Mouse (Mus musculus): ENCODE results near the gene Rrh. TPM values are rescaled to one million over a fixed set of nuclear protein-coding genes. Genes with fewer than 3 reads are reported as not detected.
"Not testable (repeated sequence)": the region's sequence is repeated elsewhere in the genome, so short reads cannot be mapped to it uniquely, and the experiment has no call there.

Gene Rrh
- polyA plus RNA-seq, 1 experiment: 0.11 TPM

DNA sequence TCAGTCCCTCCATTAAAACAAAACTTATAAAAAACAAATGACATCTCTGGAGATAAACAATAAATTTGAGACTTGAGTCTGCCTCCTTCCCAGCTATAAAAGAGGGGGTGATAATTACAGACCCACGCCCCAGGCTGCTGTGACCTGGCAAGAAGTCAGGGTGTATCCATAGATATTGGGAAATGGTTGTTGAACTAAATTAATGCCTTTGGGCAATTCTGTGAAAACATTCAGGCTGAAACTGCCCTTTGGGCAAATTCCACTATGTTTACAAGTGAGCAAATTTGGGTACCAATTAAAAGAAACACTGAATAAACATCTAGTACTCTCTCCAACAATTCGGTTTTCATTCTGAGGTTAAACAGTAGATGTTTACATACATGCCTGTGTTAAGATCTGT lies 23.4 kb downstream of the Rrh start:
- Histone ChIP-seq H3K4me3 (replicated peaks; ENCODE audit: extremely low read depth, low read depth, low read length) (no peak overlapping the region), H3K4me1 (ENCODE audit: control insufficient read depth, insufficient read depth, low read length) (no peaks in the 10 kb centered on the region)
- no peak for DNase-seq
- 70% methylated on average over 2 of the region's 2 CpGs for WGBS
- TF ChIP-seq CTCF (IDR thresholded peaks at IDR 0.05; ENCODE audit: insufficient read depth, low read length) (no peak), POLR2A (IDR thresholded peaks at IDR 0.05; ENCODE audit: borderline replicate concordance, extremely low read depth, low read depth, low read length) (no peak)

- WGBS: 68% methylated on average over 11 of the region's 11 CpGs
- no peak for DNase-seq
- no peak for TF ChIP-seq CTCF (IDR thresholded peaks at IDR 0.05; ENCODE audit: insufficient read depth, low read length)
- no peak for TF ChIP-seq POLR2A (IDR thresholded peaks at IDR 0.05; ENCODE audit: borderline replicate concordance, extremely low read depth, low read depth, low read length)
- H3K4me1 ChIP-seq (ENCODE audit: control insufficient read depth, insufficient read depth, low read length): no peaks in the 10 kb centered on the region
- no peak overlapping the region for H3K4me3 ChIP-seq (replicated peaks; ENCODE audit: extremely low read depth, low read depth, low read length)
Measured at GRCm38 (mm10) chr3:129798551-129798950, 23.8 kb downstream of the Rrh start.

GRCm38 (mm10) chr3:129797341-129797740 lies 25.0 kb downstream of the Rrh start:
- H3K4me1 ChIP-seq (ENCODE audit: control insufficient read depth, insufficient read depth, low read length): no peaks in the 10 kb centered on the region
- 71% methylated on average over 5 of the region's 5 CpGs for WGBS
- H3K4me3 ChIP-seq (replicated peaks; ENCODE audit: extremely low read depth, low read depth, low read length): no peak overlapping the region
- TF ChIP-seq CTCF (IDR thresholded peaks at IDR 0.05; ENCODE audit: insufficient read depth, low read length) (no peak), POLR2A (IDR thresholded peaks at IDR 0.05; ENCODE audit: borderline replicate concordance, extremely low read depth, low read depth, low read length) (no peak)
- no peak for DNase-seq

GRCm38 (mm10) chr3:129793801-129794200 lies 28.6 kb downstream of the Rrh start:
- DNase-seq: no peak
- WGBS: 82% methylated on average over 5 of the region's 5 CpGs
- Histone ChIP-seq H3K4me3 (replicated peaks; ENCODE audit: extremely low read depth, low read depth, low read length) (no peak overlapping the region), H3K4me1 (ENCODE audit: control insufficient read depth, insufficient read depth, low read length) (no peaks in the 10 kb centered on the region)
- TF ChIP-seq POLR2A (IDR thresholded peaks at IDR 0.05; ENCODE audit: borderline replicate concordance, extremely low read depth, low read depth, low read length) (no peak), CTCF (IDR thresholded peaks at IDR 0.05; ENCODE audit: insufficient read depth, low read length) (no peak)

DNA sequence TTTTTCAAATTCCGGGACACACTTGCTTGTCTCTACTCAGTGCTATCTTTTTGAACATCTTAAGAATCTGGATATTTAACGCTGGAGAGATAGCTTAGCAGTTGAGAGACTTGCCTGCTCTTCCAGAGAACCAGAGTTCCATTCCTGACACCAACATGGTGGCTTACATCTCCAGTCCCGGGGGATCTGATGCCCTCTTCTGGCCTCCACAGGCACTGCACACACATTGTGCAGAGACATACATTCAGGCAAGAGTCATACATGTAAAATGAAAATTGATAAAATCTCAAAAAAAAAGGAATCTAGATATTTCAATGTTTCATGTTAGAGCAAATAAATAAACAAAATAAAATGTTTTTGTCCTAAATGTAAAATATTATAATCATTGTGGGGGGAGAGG lies 39.6 kb downstream of the Rrh start:
- 94% methylated on average over 3 of the region's 3 CpGs for WGBS
- no peak for TF ChIP-seq POLR2A (IDR thresholded peaks at IDR 0.05; ENCODE audit: borderline replicate concordance, extremely low read depth, low read depth, low read length)
- no peak for TF ChIP-seq CTCF (IDR thresholded peaks at IDR 0.05; ENCODE audit: insufficient read depth, low read length)
- no peak for DNase-seq
- H3K4me3 ChIP-seq (replicated peaks; ENCODE audit: extremely low read depth, low read depth, low read length): no peak overlapping the region
- H3K4me1 ChIP-seq (ENCODE audit: control insufficient read depth, insufficient read depth, low read length): no peaks in the 10 kb centered on the region

GRCm38 (mm10) chr3:129781435-129781834 lies 41.0 kb downstream of the Rrh start:
- TF ChIP-seq CTCF (IDR thresholded peaks at IDR 0.05; ENCODE audit: insufficient read depth, low read length) (no peak), POLR2A (IDR thresholded peaks at IDR 0.05; ENCODE audit: borderline replicate concordance, extremely low read depth, low read depth, low read length) (no peak)
- 48% methylated on average over 10 of the region's 10 CpGs for whole genome bisulfite sequencing
- no peak for DNase-seq
- Histone ChIP-seq H3K4me1 (ENCODE audit: control insufficient read depth, insufficient read depth, low read length) (no peaks in the 10 kb centered on the region), H3K4me3 (replicated peaks; ENCODE audit: extremely low read depth, low read depth, low read length) (no peak overlapping the region)

- no peak for TF ChIP-seq CTCF (IDR thresholded peaks at IDR 0.05; ENCODE audit: insufficient read depth, low read length)
- no peak for TF ChIP-seq POLR2A (IDR thresholded peaks at IDR 0.05; ENCODE audit: borderline replicate concordance, extremely low read depth, low read depth, low read length)
- Histone ChIP-seq H3K4me1 (ENCODE audit: control insufficient read depth, insufficient read depth, low read length) (no peaks in the 10 kb centered on the region), H3K4me3 (replicated peaks; ENCODE audit: extremely low read depth, low read depth, low read length) (no peak overlapping the region)
- WGBS: 78% methylated on average over 6 of the region's 6 CpGs
- DNase-seq: no peak
Measured at GRCm38 (mm10) chr3:129771210-129771609, 51.2 kb downstream of the Rrh start.

GRCm38 (mm10) chr3:129766971-129767794 lies 55.2 kb downstream of the Rrh start:
- WGBS: 86% methylated on average over 10 of the region's 10 CpGs
- Histone ChIP-seq H3K4me1 (ENCODE audit: control insufficient read depth, insufficient read depth, low read length) (no peaks in the 10 kb centered on the region), H3K4me3 (replicated peaks; ENCODE audit: extremely low read depth, low read depth, low read length) (no peak overlapping the region)
- TF ChIP-seq CTCF (IDR thresholded peaks at IDR 0.05; ENCODE audit: insufficient read depth, low read length) (no peak), POLR2A (IDR thresholded peaks at IDR 0.05; ENCODE audit: borderline replicate concordance, extremely low read depth, low read depth, low read length) (no peak)
- DNase-seq: no peak

DNA sequence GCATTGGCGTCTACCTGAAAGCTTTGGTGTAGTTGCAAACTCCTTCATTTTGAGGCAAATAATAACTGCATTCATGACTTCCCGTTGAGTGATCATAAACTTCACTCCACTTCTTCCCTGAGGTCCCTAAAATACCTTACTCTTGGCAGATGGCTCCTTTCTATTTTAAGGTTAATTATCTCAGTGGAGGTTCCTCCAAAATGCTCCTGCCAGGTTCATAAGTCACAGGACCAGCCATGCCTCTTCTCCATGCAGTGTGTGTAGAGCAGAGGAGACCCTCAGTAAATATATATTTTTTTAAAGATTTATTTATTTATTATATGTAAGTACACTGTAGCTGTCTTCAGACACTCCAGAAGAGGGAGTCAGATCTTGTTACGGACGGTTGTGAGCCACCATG lies 56.3 kb downstream of the Rrh start:
- H3K4me3 ChIP-seq (replicated peaks; ENCODE audit: extremely low read depth, low read depth, low read length): no peak overlapping the region
- WGBS: 81% methylated on average over 4 of the region's 4 CpGs
- no peaks in the 10 kb centered on the region for H3K4me1 ChIP-seq (ENCODE audit: control insufficient read depth, insufficient read depth, low read length)
- DNase-seq: no peak
- TF ChIP-seq CTCF (IDR thresholded peaks at IDR 0.05; ENCODE audit: insufficient read depth, low read length) (no peak), POLR2A (IDR thresholded peaks at IDR 0.05; ENCODE audit: borderline replicate concordance, extremely low read depth, low read depth, low read length) (no peak)

GRCm38 (mm10) chr3:129757599-129757998 lies 64.8 kb downstream of the Rrh start:
- H3K4me1 ChIP-seq (ENCODE audit: control insufficient read depth, insufficient read depth, low read length); DNase-seq; H3K4me3 ChIP-seq (replicated peaks; ENCODE audit: extremely low read depth, low read depth, low read length): not testable (repeated sequence)
- 100% methylated on average over 1 of the region's 1 CpGs for WGBS
